Mouse (Mus musculus) G1E (cell line): ENCODE data around the gene Hbq1a.

Experiments used
- CTCF ChIP-seq: IDR thresholded peaks from 2 replicates; pipeline ENCODE4 v1.5.1; 2012; ENCODE audit warnings: low read depth, low read length, inconsistent platforms, mixed read lengths
- GATA1 ChIP-seq: IDR thresholded peaks from 2 replicates; pipeline ENCODE4 v1.6.1; 2012; ENCODE audit warnings: borderline replicate concordance, low read length, inconsistent platforms, mixed read lengths
- GATA2 ChIP-seq: IDR thresholded peaks from 2 replicates; pipeline ENCODE4 v1.6.1; 2012; ENCODE audit warnings: low read depth, low read length, inconsistent platforms, borderline replicate concordance
- POLR2AphosphoS5 ChIP-seq: IDR thresholded peaks from 2 replicates; pipeline ENCODE4 v1.6.1; 2012; ENCODE audit warnings: low read depth, low read length, inconsistent platforms; ENCODE audit not compliant: insufficient replicate concordance
- TAL1 ChIP-seq: conservative IDR thresholded peaks from 2 replicates; pipeline ENCODE4 v1.6.1; 2012; ENCODE audit warnings: low read depth, low read length, inconsistent platforms, mixed read lengths

DNA sequence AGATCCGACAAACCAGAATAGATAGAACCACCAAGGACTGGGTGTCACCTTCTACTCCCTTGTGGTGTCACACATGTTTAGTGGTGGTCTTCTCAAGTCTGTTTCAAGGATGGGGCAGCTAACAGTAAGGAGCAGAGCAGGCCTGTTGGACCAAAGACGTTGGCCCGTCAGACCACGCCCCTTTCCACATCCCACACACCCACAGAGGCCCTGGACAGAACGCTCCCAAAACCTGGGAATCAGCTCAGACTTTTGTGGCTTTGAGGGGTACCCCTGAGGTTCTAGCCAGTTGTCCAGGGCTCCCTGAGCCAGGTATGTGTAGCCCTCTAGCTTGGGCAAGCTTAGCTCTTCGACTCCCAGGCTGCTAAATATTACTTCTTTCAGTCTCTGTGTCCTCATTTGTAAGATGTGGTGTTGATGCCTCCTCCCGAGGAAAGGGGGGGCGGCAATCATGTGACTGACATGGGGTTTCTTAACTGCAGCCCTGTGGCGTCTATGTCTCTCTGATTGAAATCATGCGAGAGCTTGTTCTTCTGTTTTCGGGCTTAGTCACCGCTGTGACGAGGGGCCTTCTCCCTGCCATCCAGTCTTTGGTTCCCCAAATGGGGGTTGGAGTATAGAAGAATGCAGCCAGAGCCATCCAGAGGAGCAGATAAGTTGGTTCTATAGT lies 49.5 kb downstream of the Hbq1a start:
- TF ChIP-seq CTCF (no peak), GATA1 (no peak), TAL1 (no peak), POLR2AphosphoS5 (no peak), GATA2 (no peak)
